Mouse (Mus musculus): ENCODE data around the gene Ano6. TPM values are rescaled to one million over a fixed set of nuclear protein-coding genes. Genes with fewer than 3 reads are reported as not detected.
"Not testable (repeated sequence)": the region's sequence is repeated elsewhere in the genome, so short reads cannot be mapped to it uniquely, and the experiment has no call there.

The Ano6 gene
- polyA plus RNA-seq, 1 experiment = 104 TPM

DNA sequence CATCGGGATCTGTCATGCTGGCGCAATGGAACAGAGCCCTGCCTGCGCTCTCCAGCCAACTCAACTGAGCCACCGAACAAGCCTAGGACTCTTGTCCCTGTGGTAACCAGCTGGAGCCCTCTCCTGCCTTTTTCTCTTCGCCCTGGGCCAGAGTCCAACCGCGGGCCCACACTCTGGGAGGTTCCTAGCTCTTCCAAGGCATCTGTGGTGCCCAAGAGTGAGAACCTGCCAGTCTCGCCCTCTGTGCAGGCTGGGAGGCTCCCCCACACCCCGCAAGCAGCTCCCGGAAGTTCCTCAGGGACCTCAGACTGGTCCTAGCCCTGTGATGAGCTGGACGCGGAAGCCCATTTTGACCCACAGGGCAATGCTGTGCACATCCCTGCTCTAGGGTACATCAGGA, 29.5 kb downstream of the Ano6 start:
- no peaks in the 10 kb centered on the region for H3K27me3 ChIP-seq (ENCODE audit: control insufficient read depth, insufficient read depth, low read length)
- H3K27ac ChIP-seq (ENCODE audit: control insufficient read depth, insufficient read depth, low read length) = no peak overlapping the region
- WGBS = 97% methylated on average over 12 of the region's 12 CpGs
- DNase-seq = no peak
- no peak for TF ChIP-seq POLR2A (IDR thresholded peaks at IDR 0.05; ENCODE audit: control insufficient read depth, extremely low read depth, insufficient read depth, low read length, poor library complexity)
- H3K4me1 ChIP-seq (replicated peaks; ENCODE audit: control insufficient read depth, insufficient read depth, low read length) = peaks cover 4% of the 10 kb centered on the region; the same call in 1 of the 2 replicates
- H3K36me3 ChIP-seq (ENCODE audit: control insufficient read depth, insufficient read depth, low read length) = peaks cover 14% of the 10 kb centered on the region
- H3K4me3 ChIP-seq (ENCODE audit: control insufficient read depth, insufficient read depth, low read length) = no peak overlapping the region

DNA sequence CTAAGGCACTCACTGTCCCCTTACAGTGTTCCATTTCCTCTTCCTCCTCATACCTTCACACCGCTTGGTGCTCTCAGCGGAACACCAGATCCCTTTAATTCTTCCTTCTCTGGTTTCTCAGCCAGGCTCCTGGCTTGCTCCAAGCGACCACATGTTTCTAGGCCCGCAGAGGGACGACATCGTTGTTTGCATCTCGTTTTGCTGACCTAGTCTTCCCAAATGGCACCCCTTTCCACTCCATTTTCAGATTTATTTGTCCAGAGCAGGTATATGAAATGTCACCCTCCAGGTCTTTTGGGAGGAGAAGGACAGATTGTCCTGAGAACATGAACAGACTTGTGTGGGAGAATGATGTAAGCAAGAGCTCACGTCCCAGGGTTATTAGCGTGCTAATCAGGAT, 30.0 kb downstream of the Ano6 start:
- 93% methylated on average over 9 of the region's 9 CpGs for WGBS
- no peak overlapping the region for H3K27ac ChIP-seq (ENCODE audit: control insufficient read depth, insufficient read depth, low read length)
- DNase-seq = no peak
- peaks cover 14% of the 10 kb centered on the region for H3K36me3 ChIP-seq (ENCODE audit: control insufficient read depth, insufficient read depth, low read length)
- TF ChIP-seq POLR2A (IDR thresholded peaks at IDR 0.05; ENCODE audit: control insufficient read depth, extremely low read depth, insufficient read depth, low read length, poor library complexity) (no peak), CTCF (IDR thresholded peaks at IDR 0.05; ENCODE audit: borderline replicate concordance, control insufficient read depth, extremely low read depth, insufficient read depth, low read length, poor library complexity) (no peak)
- no peak overlapping the region for H3K4me3 ChIP-seq (ENCODE audit: control insufficient read depth, insufficient read depth, low read length)
- no peaks in the 10 kb centered on the region for H3K4me1 ChIP-seq (replicated peaks; ENCODE audit: control insufficient read depth, insufficient read depth, low read length)
- no peaks in the 10 kb centered on the region for H3K27me3 ChIP-seq (ENCODE audit: control insufficient read depth, insufficient read depth, low read length)

DNA sequence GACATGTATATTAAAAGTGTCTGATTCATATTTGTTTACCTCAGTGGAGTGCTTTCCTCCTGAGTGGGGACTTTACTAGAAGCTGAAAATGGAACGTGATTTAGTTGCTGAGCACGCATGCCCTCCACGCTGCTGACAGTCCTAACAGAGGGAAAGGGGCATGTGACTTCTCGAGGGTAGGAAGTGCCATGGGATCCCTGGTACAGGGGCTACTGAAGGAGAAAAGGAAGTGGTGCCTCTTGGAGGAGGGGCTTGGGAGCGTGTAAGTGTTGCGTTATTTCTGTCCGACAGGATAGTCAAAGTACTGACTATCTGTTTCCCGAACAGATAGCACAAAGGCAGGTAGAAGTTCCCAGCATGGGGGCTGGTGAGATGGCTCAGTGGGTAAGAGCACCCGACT, 31.5 kb downstream of the Ano6 start:
- WGBS = 94% methylated on average over 9 of the region's 9 CpGs
- TF ChIP-seq CTCF (IDR thresholded peaks at IDR 0.05; ENCODE audit: borderline replicate concordance, control insufficient read depth, extremely low read depth, insufficient read depth, low read length, poor library complexity) (no peak), POLR2A (IDR thresholded peaks at IDR 0.05; ENCODE audit: control insufficient read depth, extremely low read depth, insufficient read depth, low read length, poor library complexity) (no peak)
- no peaks in the 10 kb centered on the region for H3K4me1 ChIP-seq (replicated peaks; ENCODE audit: control insufficient read depth, insufficient read depth, low read length)
- H3K36me3 ChIP-seq (ENCODE audit: control insufficient read depth, insufficient read depth, low read length) = peaks cover 14% of the 10 kb centered on the region
- no peak overlapping the region for H3K4me3 ChIP-seq (ENCODE audit: control insufficient read depth, insufficient read depth, low read length)
- no peaks in the 10 kb centered on the region for H3K27me3 ChIP-seq (ENCODE audit: control insufficient read depth, insufficient read depth, low read length)
- no peak overlapping the region for H3K27ac ChIP-seq (ENCODE audit: control insufficient read depth, insufficient read depth, low read length)
- DNase-seq = no peak

DNA sequence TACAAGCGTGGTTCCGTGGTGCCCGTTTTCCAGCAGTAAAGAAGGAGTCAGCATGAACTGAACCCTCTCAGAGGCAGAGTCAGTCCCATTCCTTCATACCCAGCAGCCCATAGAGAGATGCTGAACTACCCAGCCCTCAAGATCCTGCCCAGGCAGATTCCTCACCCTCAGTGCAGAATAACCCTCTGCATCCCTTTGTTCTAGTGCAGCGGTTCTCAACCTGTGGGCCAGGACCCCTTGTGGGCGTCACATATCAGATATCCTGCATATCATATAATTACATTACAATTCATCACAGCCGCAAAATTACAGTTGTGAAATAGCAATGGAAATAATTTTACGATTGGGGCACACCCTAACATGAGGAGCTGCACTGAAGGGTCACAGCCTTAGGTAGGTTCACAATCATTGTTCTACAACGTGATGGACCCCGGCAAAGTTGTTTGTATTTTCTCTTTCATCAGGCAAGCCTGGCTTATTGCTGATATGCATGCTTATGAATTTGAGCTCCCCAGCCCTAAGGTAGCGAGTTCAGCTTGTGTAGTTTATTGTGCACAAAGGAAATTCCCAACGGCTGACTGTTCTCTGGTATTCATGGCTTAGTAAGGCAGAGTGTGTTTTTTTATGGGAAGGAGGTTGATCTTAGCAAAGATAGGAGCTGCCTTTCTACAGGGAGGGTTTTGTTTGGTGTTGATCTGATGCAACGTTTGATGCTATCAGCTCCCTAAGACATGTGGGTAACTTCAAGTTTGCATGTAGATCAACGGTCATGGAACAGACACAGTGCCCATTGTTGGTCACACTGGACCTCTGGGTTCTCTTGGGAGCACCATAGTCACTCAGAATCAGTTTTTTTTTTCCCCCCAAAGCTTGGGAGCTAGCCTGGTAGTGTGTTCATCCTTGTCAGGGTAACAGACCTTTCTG, 33.0 kb downstream of the Ano6 start:
- H3K4me1 ChIP-seq (replicated peaks; ENCODE audit: control insufficient read depth, insufficient read depth, low read length) = no peaks in the 10 kb centered on the region
- TF ChIP-seq POLR2A (IDR thresholded peaks at IDR 0.05; ENCODE audit: control insufficient read depth, extremely low read depth, insufficient read depth, low read length, poor library complexity) (no peak), CTCF (IDR thresholded peaks at IDR 0.05; ENCODE audit: borderline replicate concordance, control insufficient read depth, extremely low read depth, insufficient read depth, low read length, poor library complexity) (no peak)
- no peak overlapping the region for H3K4me3 ChIP-seq (ENCODE audit: control insufficient read depth, insufficient read depth, low read length)
- DNase-seq = no peak
- WGBS = 89% methylated on average over 13 of the region's 13 CpGs
- peaks cover 7% of the 10 kb centered on the region; the same call in 1 of the 2 replicates for H3K36me3 ChIP-seq (ENCODE audit: control insufficient read depth, insufficient read depth, low read length)
- H3K27ac ChIP-seq (ENCODE audit: control insufficient read depth, insufficient read depth, low read length) = no peak overlapping the region
- H3K27me3 ChIP-seq (ENCODE audit: control insufficient read depth, insufficient read depth, low read length) = no peaks in the 10 kb centered on the region

DNA sequence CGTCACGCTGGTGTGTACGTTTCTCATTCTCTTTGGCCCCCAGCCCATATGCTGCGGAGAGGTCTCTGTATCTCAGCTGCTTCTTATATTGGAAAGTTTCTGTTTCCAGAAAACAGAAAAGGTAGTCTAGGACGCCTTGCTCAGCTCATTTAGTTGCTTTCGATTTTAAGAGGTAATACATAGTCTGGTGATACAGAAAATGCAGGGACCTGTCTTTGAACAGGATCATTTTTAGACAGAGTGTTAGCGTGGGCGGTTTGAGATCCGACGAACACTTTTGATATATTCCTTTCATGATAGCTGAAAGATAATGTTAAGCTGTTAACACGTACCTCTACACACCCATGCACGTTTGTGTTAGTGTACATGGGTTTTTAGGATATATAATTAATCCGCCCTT, 35.9 kb downstream of the Ano6 start:
- WGBS = 85% methylated on average over 13 of the region's 13 CpGs
- Histone ChIP-seq H3K27ac (ENCODE audit: control insufficient read depth, insufficient read depth, low read length) (no peak overlapping the region), H3K27me3 (ENCODE audit: control insufficient read depth, insufficient read depth, low read length) (no peaks in the 10 kb centered on the region), H3K4me3 (ENCODE audit: control insufficient read depth, insufficient read depth, low read length) (no peak overlapping the region), H3K36me3 (ENCODE audit: control insufficient read depth, insufficient read depth, low read length) (peaks cover 8% of the 10 kb centered on the region; the same call in 1 of the 2 replicates), H3K4me1 (replicated peaks; ENCODE audit: control insufficient read depth, insufficient read depth, low read length) (no peaks in the 10 kb centered on the region)
- no peak for TF ChIP-seq POLR2A (IDR thresholded peaks at IDR 0.05; ENCODE audit: control insufficient read depth, extremely low read depth, insufficient read depth, low read length, poor library complexity)
- TF ChIP-seq CTCF (IDR thresholded peaks at IDR 0.05; ENCODE audit: borderline replicate concordance, control insufficient read depth, extremely low read depth, insufficient read depth, low read length, poor library complexity) = no peak
- DNase-seq = no peak

DNA sequence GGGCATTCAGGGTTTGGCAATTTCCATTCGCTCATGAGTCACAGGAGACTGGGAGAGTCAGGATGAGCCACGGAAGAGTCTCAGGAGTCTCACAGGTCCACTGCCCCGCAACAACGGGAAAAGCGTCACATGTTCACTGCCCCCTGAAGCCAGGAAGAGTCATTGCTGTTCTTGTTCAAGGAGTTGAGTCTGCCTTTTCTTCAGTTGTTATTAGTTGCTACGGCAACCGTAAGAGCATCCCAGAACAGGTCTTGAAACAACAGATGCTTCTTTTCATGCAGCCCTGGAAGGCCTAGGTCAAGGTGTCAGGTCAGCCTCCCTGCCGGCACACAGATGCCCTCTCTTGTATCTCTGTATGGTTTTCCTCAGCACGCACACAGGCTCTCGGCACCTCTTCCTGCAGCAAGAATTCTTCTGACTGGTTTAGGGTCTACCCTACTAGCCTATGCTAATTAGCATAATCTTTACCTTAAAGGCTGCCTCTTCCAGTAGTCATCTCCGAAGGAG, 36.9 kb downstream of the Ano6 start:
- WGBS = 94% methylated on average over 11 of the region's 11 CpGs
- no peak for DNase-seq
- Histone ChIP-seq H3K4me1 (replicated peaks; ENCODE audit: control insufficient read depth, insufficient read depth, low read length) (no peaks in the 10 kb centered on the region), H3K27me3 (ENCODE audit: control insufficient read depth, insufficient read depth, low read length) (no peaks in the 10 kb centered on the region), H3K4me3 (ENCODE audit: control insufficient read depth, insufficient read depth, low read length) (no peak overlapping the region), H3K27ac (ENCODE audit: control insufficient read depth, insufficient read depth, low read length) (no peak overlapping the region), H3K36me3 (ENCODE audit: control insufficient read depth, insufficient read depth, low read length) (peaks cover 8% of the 10 kb centered on the region; the same call in 1 of the 2 replicates)
- TF ChIP-seq CTCF (IDR thresholded peaks at IDR 0.05; ENCODE audit: borderline replicate concordance, control insufficient read depth, extremely low read depth, insufficient read depth, low read length, poor library complexity) (no peak), POLR2A (IDR thresholded peaks at IDR 0.05; ENCODE audit: control insufficient read depth, extremely low read depth, insufficient read depth, low read length, poor library complexity) (no peak)

DNA sequence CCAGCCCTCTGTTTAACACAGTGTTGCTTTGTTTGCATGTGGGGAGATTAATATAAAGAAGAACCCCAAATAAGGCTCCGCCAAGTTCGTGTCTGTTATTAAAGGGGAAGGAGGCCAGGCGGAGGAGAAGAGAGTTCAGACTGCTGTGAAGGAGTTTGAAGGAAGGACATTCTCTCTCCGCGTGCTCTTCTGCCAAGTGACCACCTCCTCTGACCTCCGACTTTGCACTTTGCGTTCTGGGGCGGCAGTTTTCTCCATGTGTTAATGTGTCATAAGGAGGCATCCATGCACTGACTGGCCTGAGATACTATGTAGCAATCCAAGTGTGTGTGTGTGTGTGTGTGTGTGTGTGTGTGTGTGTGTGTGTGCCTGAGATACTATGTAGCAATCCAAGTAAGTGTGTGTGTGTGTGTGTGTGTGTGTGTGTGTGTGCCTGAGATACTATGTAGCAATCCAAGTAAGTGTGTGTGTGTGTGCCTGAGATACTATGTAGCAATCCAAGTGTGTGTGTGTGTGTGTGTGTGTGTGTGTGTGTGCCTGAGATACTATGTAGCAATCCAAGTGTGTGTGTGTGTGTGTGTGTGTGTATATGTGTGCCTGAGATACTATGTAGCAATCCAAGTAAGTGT, 37.5 kb downstream of the Ano6 start:
- not testable (repeated sequence) for DNase-seq; H3K4me3 ChIP-seq (ENCODE audit: control insufficient read depth, insufficient read depth, low read length); H3K36me3 ChIP-seq (ENCODE audit: control insufficient read depth, insufficient read depth, low read length); H3K27me3 ChIP-seq (ENCODE audit: control insufficient read depth, insufficient read depth, low read length); H3K4me1 ChIP-seq (replicated peaks; ENCODE audit: control insufficient read depth, insufficient read depth, low read length); H3K27ac ChIP-seq (ENCODE audit: control insufficient read depth, insufficient read depth, low read length)
- 96% methylated on average over 8 of the region's 8 CpGs for WGBS

Data from thymus, adult 2 months (tissue).